Comparison of ENCODE assay signal across 30 mouse cellular contexts in the genomic region with DNA sequence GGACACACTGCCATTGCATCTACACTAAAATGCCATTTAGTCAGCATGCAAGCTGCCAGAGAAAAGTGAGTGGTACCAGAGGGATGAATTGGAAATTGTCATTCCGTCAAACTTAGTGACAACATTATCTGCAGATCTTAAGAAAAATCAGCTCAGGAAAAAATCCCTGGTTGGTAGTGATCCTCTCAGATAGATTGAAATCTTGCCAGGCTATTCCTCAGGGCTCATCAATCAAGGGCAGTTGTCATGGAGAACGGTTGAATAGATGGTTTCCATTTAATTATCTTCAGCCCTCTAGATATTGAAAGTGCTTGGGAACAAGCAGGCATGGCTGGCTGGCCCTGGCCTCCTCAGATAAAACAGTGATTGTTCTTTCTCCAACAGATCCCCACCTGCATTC.
DNase-seq lines count a peak whose midpoint lies in the region; ATAC-seq and TF ChIP-seq lines count a peak whose summit lies in the region.
"Had no signal": no experiment of that assay in that cellular context is flagged by ENCODE, and none has a peak within 500 bp of the region (broad histone marks: within the 10 kb centered on the region; RNA-seq: fewer than 3 reads in every experiment).

No protein-coding gene starts in this region.

- no peak overlapping the region for H3K4me3 ChIP-seq in hindbrain, embryonic 11.5 days (ENCODE audit: low read depth, low read length)
- no peak overlapping the region for H3K4me3 ChIP-seq in hindbrain, embryonic 10.5 days
- no peak overlapping the region for H3K4me3 ChIP-seq in hindbrain, postnatal 0 days (ENCODE audit: low read length)
- no peak overlapping the region for H3K4me3 ChIP-seq in hindbrain, embryonic 12.5 days
- H3K4me3 ChIP-seq in midbrain, postnatal 0 days (ENCODE audit: low read depth, low read length), result no peak overlapping the region
- no peak overlapping the region for H3K4me3 ChIP-seq in midbrain, embryonic 16.5 days (ENCODE audit: low read depth, low read length)
- H3K4me3 ChIP-seq in liver, postnatal 0 days (ENCODE audit: low read depth, low read length), result no peak overlapping the region
- H3K4me3 ChIP-seq: embryonic facial prominence, embryonic 13.5 days; embryonic facial prominence, embryonic 15.5 days; erythroblast, embryonic 14.5 days; forebrain, embryonic 10.5 days; forebrain, embryonic 12.5 days had no signal

- TF ChIP-seq CTCF in hindbrain, postnatal 0 days (IDR thresholded peaks at IDR 0.05; ENCODE audit: low read depth), result no peak
- no peak for TF ChIP-seq CTCF in midbrain, postnatal 0 days (IDR thresholded peaks at IDR 0.05)
- no peak for TF ChIP-seq CTCF in liver, postnatal 0 days (IDR thresholded peaks at IDR 0.05; ENCODE audit: low read depth)

- H3K27me3 ChIP-seq in hindbrain, embryonic 11.5 days (ENCODE audit: control insufficient read depth, insufficient read depth, low read length), result no peaks in the 10 kb centered on the region
- H3K27me3 ChIP-seq in hindbrain, embryonic 10.5 days (ENCODE audit: insufficient read depth, poor library complexity, severe bottlenecking), result no peaks in the 10 kb centered on the region
- no peaks in the 10 kb centered on the region for H3K27me3 ChIP-seq in hindbrain, postnatal 0 days (ENCODE audit: insufficient read depth, low read length)
- no peaks in the 10 kb centered on the region for H3K27me3 ChIP-seq in hindbrain, embryonic 12.5 days
- no peaks in the 10 kb centered on the region for H3K27me3 ChIP-seq in midbrain, postnatal 0 days (ENCODE audit: insufficient read depth, low read length)
- no peaks in the 10 kb centered on the region for H3K27me3 ChIP-seq in midbrain, embryonic 16.5 days (ENCODE audit: control insufficient read depth, insufficient read depth, low read depth, low read length)
- H3K27me3 ChIP-seq in liver, postnatal 0 days (ENCODE audit: insufficient read depth, low read length), result no peaks in the 10 kb centered on the region
- H3K27me3 ChIP-seq: CH12.LX; embryonic facial prominence, embryonic 13.5 days; embryonic facial prominence, embryonic 15.5 days; forebrain, embryonic 12.5 days; Patski had no signal

- no peak overlapping the region for H3K9ac ChIP-seq in hindbrain, embryonic 11.5 days (ENCODE audit: low read depth, low read length)
- H3K9ac ChIP-seq in hindbrain, postnatal 0 days (replicated peaks; ENCODE audit: low read length), result no peak overlapping the region
- no peak overlapping the region for H3K9ac ChIP-seq in hindbrain, embryonic 12.5 days
- H3K9ac ChIP-seq in midbrain, postnatal 0 days (replicated peaks; ENCODE audit: low read length, poor library complexity, severe bottlenecking), result no peak overlapping the region
- H3K9ac ChIP-seq in midbrain, embryonic 16.5 days (ENCODE audit: low read depth, low read length), result no peak overlapping the region
- no peak overlapping the region for H3K9ac ChIP-seq in liver, postnatal 0 days (replicated peaks)
- H3K9ac ChIP-seq: embryonic facial prominence, embryonic 13.5 days; embryonic facial prominence, embryonic 15.5 days; forebrain, embryonic 12.5 days had no signal

- no peak for ATAC-seq in hindbrain, embryonic 11.5 days (ENCODE audit: low FRiP score)
- ATAC-seq in hindbrain, postnatal 0 days, result no peak
- no peak for ATAC-seq in hindbrain, embryonic 12.5 days (ENCODE audit: low FRiP score)
- no peak for ATAC-seq in midbrain, postnatal 0 days (ENCODE audit: low FRiP score)
- ATAC-seq in midbrain, embryonic 16.5 days, result no peak
- no peak for ATAC-seq in liver, postnatal 0 days
- ATAC-seq: activated CD4-positive, CD25-positive, alpha-beta regulatory T cell, adult 4 months; CD4-positive, CD25-positive, alpha-beta regulatory T cell, adult 4 months; forebrain, embryonic 14.5 days; forebrain, embryonic 16.5 days; Patski had no signal

- no peak for TF ChIP-seq EP300 in liver, postnatal 0 days (IDR thresholded peaks at IDR 0.05; ENCODE audit: low read depth)

- no peaks in the 10 kb centered on the region for H3K36me3 ChIP-seq in hindbrain, embryonic 11.5 days (ENCODE audit: control insufficient read depth, insufficient read depth, low read length)
- no peaks in the 10 kb centered on the region for H3K36me3 ChIP-seq in hindbrain, embryonic 10.5 days
- no peaks in the 10 kb centered on the region for H3K36me3 ChIP-seq in hindbrain, postnatal 0 days (ENCODE audit: insufficient read depth, low read length)
- no peaks in the 10 kb centered on the region for H3K36me3 ChIP-seq in hindbrain, embryonic 12.5 days
- no peaks in the 10 kb centered on the region for H3K36me3 ChIP-seq in midbrain, postnatal 0 days (ENCODE audit: insufficient read depth, low read length)
- H3K36me3 ChIP-seq in midbrain, embryonic 16.5 days (ENCODE audit: control insufficient read depth, insufficient read depth, low read length), result no peaks in the 10 kb centered on the region
- H3K36me3 ChIP-seq in liver, postnatal 0 days (replicated peaks; ENCODE audit: insufficient read depth, low read length), result no peaks in the 10 kb centered on the region
- H3K36me3 ChIP-seq: embryonic facial prominence, embryonic 13.5 days; embryonic facial prominence, embryonic 15.5 days; forebrain, embryonic 10.5 days; forebrain, embryonic 12.5 days; G1E had no signal

- no peak overlapping the region for H3K27ac ChIP-seq in hindbrain, embryonic 11.5 days (ENCODE audit: low read depth, low read length)
- H3K27ac ChIP-seq in hindbrain, embryonic 10.5 days, result no peak overlapping the region
- H3K27ac ChIP-seq in hindbrain, postnatal 0 days, result no peak overlapping the region
- no peak overlapping the region for H3K27ac ChIP-seq in hindbrain, embryonic 12.5 days
- H3K27ac ChIP-seq in midbrain, postnatal 0 days (ENCODE audit: low read depth, low read length), result no peak overlapping the region
- H3K27ac ChIP-seq in midbrain, embryonic 16.5 days (ENCODE audit: low read length), result no peak overlapping the region
- H3K27ac ChIP-seq in liver, postnatal 0 days (ENCODE audit: low read depth), result no peak overlapping the region
- H3K27ac ChIP-seq: embryonic facial prominence, embryonic 13.5 days; embryonic facial prominence, embryonic 15.5 days; forebrain, embryonic 10.5 days; forebrain, embryonic 12.5 days had no signal

- H3K9me3 ChIP-seq in hindbrain, embryonic 11.5 days (ENCODE audit: control insufficient read depth, low read length), result no peaks in the 10 kb centered on the region
- H3K9me3 ChIP-seq in hindbrain, embryonic 10.5 days, result 0 out of 2 replicates have a peak, but pooled peaks cover 3% of the 10 kb centered on the region
- H3K9me3 ChIP-seq in hindbrain, postnatal 0 days (ENCODE audit: low read length), result no peaks in the 10 kb centered on the region
- 0 out of 2 replicates have a peak, but pooled peaks cover 4% of the 10 kb centered on the region for H3K9me3 ChIP-seq in hindbrain, embryonic 12.5 days (replicated peaks)
- H3K9me3 ChIP-seq in midbrain, postnatal 0 days (ENCODE audit: low read length), result 0 out of 2 replicates have a peak, but pooled peaks cover 5% of the 10 kb centered on the region
- H3K9me3 ChIP-seq in midbrain, embryonic 16.5 days (replicated peaks; ENCODE audit: control insufficient read depth, low read length, poor library complexity, severe bottlenecking), result 0 out of 2 replicates have a peak, but pooled peaks cover 2% of the 10 kb centered on the region
- peaks cover 2% of the 10 kb centered on the region; the same call in 1 of the 2 replicates for H3K9me3 ChIP-seq in liver, postnatal 0 days (ENCODE audit: low read length)
- H3K9me3 ChIP-seq: embryonic facial prominence, embryonic 13.5 days; embryonic facial prominence, embryonic 15.5 days had no signal

- H3K4me1 ChIP-seq in hindbrain, embryonic 11.5 days (replicated peaks; ENCODE audit: control insufficient read depth, insufficient read depth, low read length), result no peaks in the 10 kb centered on the region
- peaks cover 6% of the 10 kb centered on the region; the same call in 1 of the 2 replicates for H3K4me1 ChIP-seq in hindbrain, embryonic 10.5 days (replicated peaks)
- no peaks in the 10 kb centered on the region for H3K4me1 ChIP-seq in hindbrain, postnatal 0 days (ENCODE audit: insufficient read depth, low read length)
- peaks cover 4% of the 10 kb centered on the region; the same call in 1 of the 2 replicates for H3K4me1 ChIP-seq in hindbrain, embryonic 12.5 days
- no peaks in the 10 kb centered on the region for H3K4me1 ChIP-seq in midbrain, postnatal 0 days (ENCODE audit: insufficient read depth, low read length)
- no peaks in the 10 kb centered on the region for H3K4me1 ChIP-seq in midbrain, embryonic 16.5 days (ENCODE audit: control insufficient read depth, insufficient read depth, low read length)
- no peaks in the 10 kb centered on the region for H3K4me1 ChIP-seq in liver, postnatal 0 days (ENCODE audit: insufficient read depth)
- H3K4me1 ChIP-seq: embryonic facial prominence, embryonic 13.5 days; embryonic facial prominence, embryonic 15.5 days; forebrain, embryonic 10.5 days; forebrain, embryonic 12.5 days had no signal

- DNase-seq in hindbrain, embryonic 11.5 days (ENCODE audit: low spot score), result peak; percentile 16
- no peak for DNase-seq in hindbrain, embryonic 10.5 days (ENCODE audit: low spot score)
- peak; percentile 25 for DNase-seq in hindbrain, postnatal 0 days (ENCODE audit: low spot score)
- peak; percentile 54 for DNase-seq in midbrain, postnatal 0 days (ENCODE audit: low spot score)
- peak; percentile 5 for DNase-seq in mesoderm, embryonic 11.5 days (ENCODE audit: low read depth, low spot score)
- DNase-seq in liver, postnatal 0 days, result no peak
- DNase-seq: adrenal gland, adult 8-10 months; adrenal gland, postnatal 14 days; adrenal gland, postnatal 36 days; B cell, adult 2 months; cerebellum, adult 18-20 months; cerebellum, adult 8-10 months; cerebellum, adult 9-11 months; cerebellum, postnatal 14 days; cerebellum, postnatal 36 days; embryo, embryonic 11 days had no signal

- H3K4me2 ChIP-seq in hindbrain, embryonic 11.5 days (replicated peaks; ENCODE audit: low read depth, low read length), result no peak overlapping the region
- H3K4me2 ChIP-seq in hindbrain, postnatal 0 days (ENCODE audit: low read depth, low read length), result no peak overlapping the region
- no peak overlapping the region for H3K4me2 ChIP-seq in hindbrain, embryonic 12.5 days (replicated peaks)
- no peak overlapping the region for H3K4me2 ChIP-seq in midbrain, postnatal 0 days (ENCODE audit: low read depth, low read length, poor library complexity, severe bottlenecking)
- H3K4me2 ChIP-seq in midbrain, embryonic 16.5 days (ENCODE audit: low read length), result no peak overlapping the region
- no peak overlapping the region for H3K4me2 ChIP-seq in liver, postnatal 0 days (ENCODE audit: low read depth, low read length)
- H3K4me2 ChIP-seq: embryonic facial prominence, embryonic 13.5 days; embryonic facial prominence, embryonic 15.5 days; forebrain, embryonic 12.5 days had no signal

- WGBS in hindbrain, embryonic 11.5 days, result 61% methylated on average over 2 of the region's 2 CpGs
- WGBS in hindbrain, embryonic 10.5 days, result 70% methylated on average over 2 of the region's 2 CpGs
- 35% methylated on average over 2 of the region's 2 CpGs for WGBS in hindbrain, postnatal 0 days
- WGBS in hindbrain, embryonic 12.5 days, result 50% methylated on average over 2 of the region's 2 CpGs
- 42% methylated on average over 2 of the region's 2 CpGs for WGBS in midbrain, postnatal 0 days
- WGBS in midbrain, embryonic 16.5 days, result 41% methylated on average over 2 of the region's 2 CpGs
- 83% methylated on average over 2 of the region's 2 CpGs for WGBS in liver, postnatal 0 days (ENCODE audit: insufficient replicate concordance)

Comparison
In these comparisons a context has a peak if more than half of its experiments do, and no peak if none do; other contexts are left out.
1. DNase-seq: peak in hindbrain, embryonic 11.5 days (single experiment), hindbrain, postnatal 0 days (single experiment), midbrain, postnatal 0 days (single experiment) and mesoderm, embryonic 11.5 days (single experiment); none in hindbrain, embryonic 10.5 days (single experiment) and liver, postnatal 0 days (single experiment).